Mouse (Mus musculus): ENCODE measurements around the gene Frmd4a.

The Frmd4a gene

DNA sequence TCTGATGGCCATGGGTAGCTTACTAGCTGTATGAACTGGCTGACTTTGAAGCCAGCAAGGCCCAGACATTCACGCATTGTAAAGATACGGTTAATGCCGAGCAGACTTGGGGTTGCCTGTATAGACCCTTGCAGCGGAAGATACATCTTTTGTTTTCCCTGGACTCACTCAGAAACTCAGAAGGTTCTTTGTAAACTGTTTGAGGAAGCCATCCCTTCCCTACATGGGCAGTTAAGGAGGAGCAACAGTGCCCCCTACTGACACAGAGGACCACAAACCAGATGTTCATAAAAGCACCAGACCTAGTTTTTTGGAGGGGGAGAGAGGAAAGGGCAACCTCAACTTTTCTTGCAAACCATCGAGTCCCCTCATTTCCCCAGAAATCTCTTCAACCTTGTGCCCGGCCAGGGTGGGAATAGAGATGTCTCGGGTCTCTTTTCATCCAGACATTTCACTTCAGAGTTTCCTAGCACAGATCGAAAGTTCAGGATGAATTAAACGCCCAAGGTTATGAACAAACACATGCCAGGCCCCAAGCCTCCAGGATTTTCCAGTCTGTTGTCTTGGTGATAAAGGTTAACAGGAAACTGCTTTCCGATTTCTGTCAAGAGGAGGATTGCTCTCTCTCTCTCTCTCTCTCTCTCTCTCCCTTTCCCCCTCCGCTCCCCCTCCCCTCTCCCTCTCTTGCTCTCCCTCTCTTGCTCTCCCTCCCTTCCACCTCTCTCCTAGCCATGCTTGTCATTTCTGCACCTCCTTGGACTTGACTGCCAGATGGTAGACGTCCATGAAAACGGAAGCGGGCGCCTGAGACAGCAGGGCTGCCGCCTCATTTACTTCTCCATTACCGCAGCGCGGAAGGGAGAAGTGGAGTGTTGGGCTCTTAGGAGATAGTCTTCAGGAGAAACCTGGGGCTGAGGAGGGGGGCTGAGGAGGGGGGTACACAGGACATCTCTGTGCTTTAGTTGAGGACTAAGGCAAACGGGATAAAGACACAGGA is 475.3 kb downstream of the Frmd4a start:
- peak; percentile 39 for DNase-seq (ENCODE audit: low spot score)

DNA sequence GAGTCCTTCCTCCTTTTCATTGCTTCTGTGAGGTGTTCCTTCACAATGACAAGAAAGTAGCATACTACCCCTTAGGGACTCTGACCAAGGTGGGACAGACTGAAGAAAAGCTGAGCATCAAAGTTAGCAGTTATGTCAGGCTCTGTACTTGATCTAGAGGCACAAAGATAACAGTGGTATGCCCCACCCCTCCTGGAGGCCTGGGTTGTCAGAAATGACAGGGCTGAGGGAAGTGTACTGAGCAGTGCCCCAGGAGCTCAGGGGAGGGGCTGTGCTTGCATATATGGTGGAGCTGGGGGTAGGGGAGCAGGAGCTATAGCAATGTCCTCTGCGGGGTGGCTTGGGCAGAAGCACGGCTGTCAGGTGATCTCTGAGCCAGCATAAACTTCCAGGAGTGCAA is 477.0 kb downstream of the Frmd4a start:
- DNase-seq (ENCODE audit: low spot score) = no peak

DNA sequence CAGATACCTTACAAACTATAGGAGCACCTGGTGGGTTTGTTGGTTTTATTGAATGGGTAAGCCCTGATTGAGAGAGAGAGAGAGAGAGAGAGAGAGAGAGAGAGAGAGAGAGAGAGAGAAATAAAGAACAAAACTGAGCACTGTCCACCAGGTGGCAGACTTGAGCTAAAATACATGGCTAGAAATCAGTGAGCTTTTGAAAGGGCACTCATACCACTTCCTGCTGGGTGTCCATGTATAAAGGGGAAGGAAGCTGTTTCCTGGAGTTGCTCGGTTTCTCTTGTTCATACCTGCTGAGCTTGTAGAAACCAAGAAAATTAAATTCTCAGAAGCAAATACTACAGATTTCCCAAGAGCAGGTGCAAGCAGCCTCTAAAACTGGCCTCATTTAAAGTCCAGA is 481.7 kb downstream of the Frmd4a start:
- no peak for DNase-seq (ENCODE audit: low spot score)

DNA sequence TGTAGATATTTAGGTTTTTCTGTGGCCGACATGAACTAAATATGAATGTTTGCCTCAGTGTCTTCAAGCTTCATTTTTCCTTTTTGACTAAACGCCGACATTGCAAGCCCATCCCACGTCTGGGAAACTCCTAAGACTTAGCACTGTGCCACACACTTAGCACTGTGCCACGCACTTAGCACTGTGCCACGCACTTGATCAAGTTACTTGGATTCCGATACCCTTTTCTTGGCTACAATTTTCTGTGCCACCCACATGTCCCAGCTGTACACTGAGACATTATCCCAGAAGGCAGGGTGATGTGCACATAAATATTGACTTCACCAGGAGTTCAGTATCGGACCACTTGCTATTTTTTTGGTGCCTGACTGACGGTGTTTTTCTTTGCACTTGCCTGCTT is 482.4 kb downstream of the Frmd4a start:
- DNase-seq (ENCODE audit: low spot score) = no peak

DNA sequence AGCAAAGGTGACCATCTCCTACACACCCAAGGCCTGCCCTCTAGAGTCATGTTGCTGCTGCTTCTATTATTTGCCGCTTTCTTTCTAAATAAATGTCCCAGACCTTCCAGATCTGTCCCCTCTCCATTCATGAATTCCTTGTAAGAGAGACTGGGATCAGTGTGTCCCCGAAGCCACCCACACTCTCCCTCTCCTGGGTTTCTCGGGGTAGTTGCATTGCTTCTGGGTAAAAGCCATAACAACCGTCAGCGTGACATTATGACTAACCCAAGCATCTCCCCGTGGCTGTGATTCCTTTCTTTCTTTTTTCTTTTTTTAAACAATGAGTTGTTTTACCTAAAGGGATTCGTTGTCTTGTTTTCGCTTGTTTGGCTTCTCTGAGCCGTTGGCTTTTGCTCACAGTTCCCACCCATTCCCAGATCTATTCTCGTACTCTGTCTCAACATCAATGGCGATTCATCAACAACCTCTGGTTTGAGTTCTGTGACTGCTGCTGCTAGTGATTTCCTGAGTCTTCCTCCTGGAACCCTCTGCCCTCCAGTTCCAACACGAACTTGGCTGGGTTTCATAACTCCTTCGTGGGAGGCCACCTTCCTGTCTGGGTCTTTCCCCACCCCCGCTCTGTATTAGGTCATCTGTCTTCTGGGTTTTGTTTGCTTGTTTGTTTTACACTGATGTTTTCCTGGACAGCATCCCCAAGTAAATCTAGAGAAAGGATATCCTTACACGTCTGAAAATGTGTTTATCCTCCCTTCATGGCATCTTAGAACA is 483.9 kb downstream of the Frmd4a start:
- DNase-seq (ENCODE audit: low spot score) = no peak

DNA sequence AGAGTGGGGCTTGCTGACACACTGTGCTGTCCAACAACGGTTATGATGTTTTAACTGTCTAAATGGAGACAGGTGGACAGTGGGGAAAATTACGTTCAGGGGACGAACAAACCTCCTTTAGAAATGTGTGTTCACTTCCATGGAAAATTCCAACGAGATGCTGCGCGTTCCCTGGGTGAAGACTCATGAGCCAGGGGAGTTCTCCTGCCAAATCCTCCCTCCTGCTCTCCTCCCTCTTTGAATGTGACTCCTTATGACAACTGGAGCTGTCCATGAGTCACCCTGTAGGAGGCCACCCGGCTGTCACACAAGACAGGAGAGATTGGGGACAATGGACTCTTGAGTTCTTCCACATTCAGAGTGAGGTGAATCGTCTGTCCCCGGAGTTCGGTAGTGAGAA is 486.9 kb downstream of the Frmd4a start:
- DNase-seq (ENCODE audit: low spot score) = no peak

DNA sequence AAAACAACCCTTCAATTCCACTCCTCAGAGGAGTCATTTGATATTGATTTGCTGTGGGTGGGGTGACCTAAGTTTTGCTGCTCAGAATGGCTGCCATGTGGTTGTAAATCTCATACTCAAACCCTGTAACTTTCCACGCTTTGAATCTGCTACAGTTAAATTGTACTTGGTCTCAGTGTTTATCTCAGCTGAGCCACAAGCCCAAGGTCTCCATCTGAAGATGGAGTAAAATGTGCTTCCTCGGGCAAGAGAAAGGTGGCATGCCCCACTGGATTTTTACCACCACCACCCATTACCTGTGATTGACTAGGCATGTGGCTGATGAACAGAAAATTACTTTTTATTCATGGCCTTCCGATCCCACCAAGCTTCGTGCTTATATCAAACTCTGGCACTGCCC is 488.2 kb downstream of the Frmd4a start:
- no peak for DNase-seq (ENCODE audit: low spot score)

DNA sequence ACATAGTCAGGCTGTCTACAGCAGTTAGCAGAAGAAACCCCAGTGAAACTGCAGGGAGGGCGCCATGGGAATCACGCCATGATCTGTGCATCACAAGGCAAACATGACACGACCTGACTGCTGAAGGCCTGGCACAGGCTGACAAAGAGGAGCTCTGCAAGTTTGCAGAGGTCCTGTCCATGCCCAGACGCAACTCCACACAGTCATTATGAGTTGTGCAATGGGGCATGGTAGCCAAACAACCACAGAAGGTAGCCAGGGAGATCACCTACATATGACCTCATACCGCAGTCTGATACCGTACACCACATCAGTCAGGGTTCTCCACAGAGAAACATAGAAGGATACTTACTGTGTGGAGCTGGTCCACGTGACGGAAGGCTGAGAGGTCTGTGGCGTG is 489.1 kb downstream of the Frmd4a start:
- no peak for DNase-seq (ENCODE audit: low spot score)

DNA sequence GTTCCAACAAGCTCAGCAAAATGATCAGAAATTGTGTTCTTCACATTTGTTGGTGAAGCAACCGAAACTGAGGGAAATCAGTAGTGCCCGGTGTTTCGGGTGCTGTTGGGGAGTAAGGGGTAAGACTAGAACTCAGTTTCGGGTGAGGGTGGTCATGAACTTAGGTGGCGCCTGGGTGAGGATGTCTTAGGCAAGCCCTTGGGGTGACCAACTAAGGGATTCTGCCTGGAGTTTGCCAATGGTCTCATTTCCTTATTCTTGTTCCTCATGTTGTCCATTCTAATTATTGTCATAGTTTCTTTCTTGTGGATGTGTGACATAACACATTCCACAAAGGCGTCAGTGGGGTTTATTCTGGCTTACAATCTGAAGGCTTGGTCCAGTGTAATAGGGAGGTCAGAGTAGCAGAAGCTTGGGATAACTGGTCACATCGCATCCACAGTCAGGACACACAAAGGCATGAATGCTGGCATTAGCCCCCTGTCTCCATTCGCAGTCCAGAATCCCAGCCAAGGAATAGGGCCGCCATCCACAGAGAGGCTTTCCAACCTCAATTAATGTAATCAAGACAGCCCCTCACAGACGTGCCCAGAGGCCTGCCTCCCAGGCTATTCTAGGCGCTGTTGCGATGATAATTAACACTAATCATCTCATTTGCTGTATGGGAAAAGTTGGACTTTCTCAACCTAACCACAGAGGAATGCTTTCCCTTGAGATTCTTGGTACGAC is 490.5 kb downstream of the Frmd4a start:
- no peak for DNase-seq (ENCODE audit: low spot score)

DNA sequence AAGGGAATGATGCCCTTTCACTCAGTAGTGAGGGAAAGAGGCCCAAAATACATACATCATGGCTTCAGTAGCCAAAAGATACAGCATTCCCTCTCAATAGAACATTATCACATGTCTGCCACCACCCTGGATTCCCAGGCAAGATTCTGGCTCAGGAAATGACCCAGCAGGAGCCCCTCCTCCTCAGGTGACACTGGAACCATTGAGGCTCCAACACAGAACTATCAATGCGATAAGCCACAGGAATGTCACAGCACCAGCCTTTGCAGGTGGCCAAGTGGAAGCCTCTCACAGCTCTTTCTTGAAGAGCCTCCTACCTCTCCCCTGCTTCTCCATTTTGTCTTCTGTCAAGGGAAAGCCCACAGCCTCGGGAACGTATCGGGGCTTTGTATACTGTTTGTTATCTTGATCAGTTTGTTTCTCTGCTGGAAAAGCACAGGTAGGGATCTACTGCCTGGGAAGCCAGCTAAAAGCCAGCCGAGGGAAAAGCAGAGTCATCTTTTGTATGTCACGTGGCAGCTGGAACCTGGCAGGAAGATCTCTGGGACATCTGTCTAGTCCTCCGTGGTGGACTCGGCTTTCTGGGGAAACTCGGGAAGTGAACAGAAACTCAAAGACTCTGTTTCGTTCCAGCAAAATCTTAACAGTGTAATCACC is 491.6 kb downstream of the Frmd4a start:
- DNase-seq (ENCODE audit: low spot score) = no peak

DNA sequence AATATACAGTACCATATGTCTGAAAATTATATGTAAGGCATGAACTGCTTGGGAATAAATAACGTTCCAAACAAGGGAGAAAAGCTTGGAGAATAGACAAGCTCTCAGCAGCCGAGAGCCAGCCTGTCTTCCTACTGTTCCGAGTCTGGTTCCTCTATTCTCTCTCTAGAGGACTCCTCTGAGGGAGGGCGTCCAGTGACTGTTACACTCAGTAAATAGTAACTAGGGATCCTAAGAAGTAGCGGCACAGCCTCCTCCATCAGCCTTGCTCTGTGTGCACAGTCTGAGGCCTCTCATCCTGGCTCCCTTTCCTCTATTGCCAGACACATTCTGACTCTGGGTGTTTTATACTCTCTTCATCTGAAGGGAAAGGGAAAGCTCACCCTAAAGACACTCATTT is 492.2 kb downstream of the Frmd4a start:
- DNase-seq (ENCODE audit: low spot score) = no peak

DNA sequence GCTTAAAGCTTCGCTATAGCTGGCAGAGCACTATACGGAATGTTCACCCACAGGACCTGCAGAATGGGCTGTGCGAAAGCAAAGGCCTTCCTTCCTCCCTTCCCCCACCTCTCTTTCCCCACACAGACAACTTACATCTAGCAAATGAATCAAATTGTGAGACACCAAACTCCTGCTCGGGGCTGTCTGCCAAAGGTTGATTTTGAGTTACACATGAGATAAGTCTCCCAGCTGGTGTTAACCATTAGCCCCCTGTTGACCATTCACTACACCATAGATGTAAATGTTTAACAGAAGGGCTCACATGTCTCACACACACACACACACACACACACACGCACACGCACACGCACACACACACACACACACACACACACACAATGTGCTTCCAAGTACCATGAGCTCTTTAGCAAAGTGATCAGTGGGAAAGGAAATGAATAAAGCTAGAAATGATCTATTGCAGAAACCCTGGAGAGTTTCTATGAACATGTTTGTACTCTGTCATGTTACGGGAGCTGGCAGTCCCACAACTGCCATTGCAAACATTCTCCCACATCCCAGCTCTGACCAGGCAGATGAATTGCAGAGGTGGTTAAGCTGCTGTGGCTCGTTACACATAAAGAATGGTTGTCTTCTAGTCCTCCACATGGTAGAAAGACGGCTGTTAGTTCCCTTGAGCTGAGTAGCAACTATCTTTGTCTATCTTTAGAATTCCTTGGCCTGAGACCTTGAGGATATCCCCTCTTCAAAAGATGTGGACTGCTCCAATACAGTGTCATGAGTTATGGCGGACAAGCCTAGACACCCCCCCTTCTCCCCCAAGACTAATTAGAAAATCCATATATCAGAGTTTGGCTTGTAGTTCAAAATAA is 492.9 kb downstream of the Frmd4a start:
- no peak for DNase-seq (ENCODE audit: low spot score)

DNA sequence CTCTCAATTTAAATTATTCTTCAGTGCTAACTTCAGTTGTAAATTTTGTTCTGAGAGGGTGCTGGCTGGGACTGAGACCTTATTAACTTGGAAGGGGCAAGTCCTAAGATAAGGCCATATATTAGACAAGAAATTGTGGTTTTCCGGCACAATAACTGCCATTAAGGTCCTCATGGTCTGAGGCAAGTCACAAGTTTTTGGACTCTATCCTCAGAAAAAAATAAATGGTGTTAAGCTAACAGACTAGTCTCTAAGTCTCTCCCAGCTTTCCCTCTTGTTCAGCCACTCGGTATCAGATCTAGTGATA is 493.5 kb downstream of the Frmd4a start:
- no peak for DNase-seq (ENCODE audit: low spot score)

DNA sequence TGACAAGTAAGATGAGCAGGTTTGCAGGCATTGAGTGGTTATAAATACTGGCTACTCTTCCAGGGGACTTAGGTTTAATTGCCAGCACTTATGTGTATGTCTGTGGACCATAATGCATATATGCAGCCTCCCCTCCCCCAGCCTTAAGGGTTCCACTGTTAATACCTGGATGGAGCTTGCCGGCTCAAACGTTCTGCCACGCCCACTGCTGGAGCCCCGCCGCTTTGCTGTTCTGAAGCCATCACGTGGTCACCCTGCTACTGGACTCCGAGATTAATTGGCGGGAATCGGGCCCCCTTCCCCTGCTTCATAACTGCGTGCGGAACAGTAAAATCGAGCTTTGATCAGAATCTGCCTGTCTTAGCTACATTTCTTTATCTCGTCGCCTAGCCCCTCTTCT is 495.1 kb downstream of the Frmd4a start:
- no peak for DNase-seq (ENCODE audit: low spot score)

DNA sequence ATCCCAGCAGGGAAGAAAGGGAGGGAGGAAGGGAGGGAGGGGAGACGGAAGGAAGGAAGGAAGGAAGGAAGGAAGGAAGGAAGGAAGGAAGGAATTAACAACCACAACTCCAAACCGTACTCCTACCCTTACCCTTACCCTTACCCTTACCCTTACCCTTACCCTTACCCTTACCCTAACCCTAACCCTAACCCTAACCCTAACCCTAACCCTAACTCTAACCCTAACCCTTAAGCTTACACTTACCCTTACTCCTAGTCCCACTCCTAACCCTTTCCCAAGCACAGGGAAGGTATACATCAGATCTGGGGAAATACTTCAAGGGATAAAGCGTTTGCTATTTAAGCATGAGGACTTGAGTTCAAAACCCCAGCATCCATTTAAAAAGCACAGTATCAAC is 498.4 kb downstream of the Frmd4a start:
- DNase-seq (ENCODE audit: low spot score) = no peak

DNA sequence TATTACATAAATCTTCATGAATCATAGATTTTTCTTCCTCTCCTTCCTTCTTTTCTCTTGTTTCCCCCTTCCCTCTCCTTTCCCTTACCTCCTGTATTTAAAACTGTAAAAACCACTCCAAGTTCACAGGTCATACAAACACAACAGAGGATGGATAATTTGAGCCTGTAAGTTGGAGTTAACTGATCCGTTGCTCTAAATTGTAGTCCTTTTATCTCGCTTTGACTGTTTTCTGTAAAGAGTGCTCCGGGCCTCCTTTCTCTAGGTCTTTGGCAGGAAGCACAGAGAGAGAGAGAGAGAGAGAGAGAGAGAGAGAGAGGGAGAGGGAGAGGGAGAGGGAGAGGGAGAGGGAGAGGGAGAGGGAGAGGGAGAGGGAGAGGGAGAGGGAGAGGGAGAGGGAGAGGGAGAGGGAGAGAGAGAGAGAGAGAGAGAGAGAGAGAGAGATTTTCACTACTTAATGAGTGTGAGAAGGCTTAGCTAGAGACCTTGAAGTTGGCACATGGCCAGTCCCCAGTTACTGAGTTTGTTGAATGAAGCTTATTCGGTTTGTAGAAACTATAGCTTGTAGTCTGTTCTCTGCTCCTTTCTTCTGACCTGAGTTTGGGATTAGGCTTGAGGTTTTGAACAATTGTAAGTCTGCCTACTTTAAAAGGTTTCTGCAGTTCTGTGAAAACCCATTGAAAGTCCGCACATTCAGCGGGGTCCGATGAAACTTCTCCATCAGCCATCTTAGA is 499.5 kb downstream of the Frmd4a start:
- no peak for DNase-seq (ENCODE audit: low spot score)

DNA sequence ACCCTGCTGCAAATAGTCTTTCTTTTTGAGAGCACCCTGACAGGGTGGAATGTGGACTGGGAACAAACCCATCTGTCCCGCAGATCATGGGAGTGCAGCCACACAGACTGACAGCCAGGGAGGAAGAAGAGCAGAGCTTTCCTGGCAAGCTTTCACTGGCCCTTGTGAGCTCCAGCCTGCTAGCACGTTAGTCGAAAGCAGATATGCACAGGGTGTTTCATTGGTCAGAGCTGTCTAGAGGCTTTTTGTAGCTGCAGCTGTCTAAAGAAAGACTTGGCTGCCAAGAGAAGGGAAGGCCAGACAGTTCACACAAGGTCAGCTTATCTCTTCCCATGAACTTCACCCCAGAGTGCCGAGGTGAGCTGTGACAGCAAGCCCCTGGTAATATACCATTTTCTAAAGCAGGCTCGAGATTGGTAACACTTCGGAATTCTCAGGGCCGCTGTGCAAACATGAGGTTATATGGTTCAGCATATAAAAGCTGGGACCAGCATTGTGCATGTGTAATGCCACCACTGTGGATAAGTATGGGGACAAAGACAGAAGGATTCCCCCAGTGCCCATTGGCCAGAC is 500.1 kb downstream of the Frmd4a start:
- peak; percentile 66 for DNase-seq (ENCODE audit: low spot score)

DNA sequence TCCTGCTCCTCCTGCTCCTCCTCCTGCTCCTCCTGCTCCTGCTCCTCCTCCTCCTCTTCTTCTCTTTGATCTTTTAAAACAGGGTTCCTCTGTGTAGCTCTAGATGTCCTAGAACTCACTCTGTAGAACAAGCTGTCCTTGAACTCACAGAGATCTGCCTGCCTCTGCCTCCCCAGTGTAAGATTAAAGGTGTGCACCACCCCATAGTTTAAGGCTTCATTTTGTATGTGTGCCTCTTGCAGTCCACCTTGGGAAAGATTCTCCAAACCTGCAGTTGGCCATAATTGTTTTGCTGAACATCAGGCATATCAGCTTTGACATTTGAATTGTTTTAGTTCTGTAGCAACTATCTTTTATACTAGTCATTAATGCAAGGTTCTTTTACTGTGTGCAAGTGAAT is 501.0 kb downstream of the Frmd4a start:
- DNase-seq (ENCODE audit: low spot score) = no peak

DNA sequence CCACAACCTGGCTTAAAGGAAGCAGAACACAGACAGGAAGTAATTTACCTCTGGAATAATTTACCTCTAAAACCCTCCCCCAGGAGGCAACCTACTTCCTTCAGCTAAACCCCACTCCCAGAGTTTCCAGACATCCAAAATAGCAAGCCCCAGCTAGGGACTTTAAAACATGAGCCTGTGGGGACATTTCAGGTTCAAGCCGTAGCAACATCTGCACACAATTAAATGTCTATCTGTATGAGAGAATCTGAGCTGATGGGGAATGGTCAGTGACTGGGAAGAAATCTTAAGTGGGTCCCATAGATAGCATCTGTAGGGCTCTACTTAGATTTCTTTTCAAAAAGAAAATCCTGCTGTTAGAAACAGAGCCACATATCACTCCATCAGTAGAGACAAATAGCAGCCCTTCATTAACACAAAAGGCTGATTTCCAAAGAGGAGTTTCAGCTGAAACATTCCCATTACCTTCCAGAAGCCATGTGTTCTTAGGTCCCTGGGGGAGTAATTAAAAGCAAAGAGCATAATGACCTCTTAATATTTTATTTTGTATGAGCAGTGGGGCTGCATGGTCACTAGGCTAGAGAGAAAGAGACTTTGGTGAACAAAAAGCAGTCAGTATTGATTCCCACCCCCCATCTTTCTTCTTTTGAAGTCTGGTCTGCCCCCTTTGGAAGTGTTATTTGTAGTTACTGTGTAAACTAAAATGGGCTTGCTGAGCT is 505.4 kb downstream of the Frmd4a start:
- DNase-seq (ENCODE audit: low spot score) = no peak
